Mouse (Mus musculus): ENCODE results near the gene Pacsin3.

Gene Pacsin3

DNA sequence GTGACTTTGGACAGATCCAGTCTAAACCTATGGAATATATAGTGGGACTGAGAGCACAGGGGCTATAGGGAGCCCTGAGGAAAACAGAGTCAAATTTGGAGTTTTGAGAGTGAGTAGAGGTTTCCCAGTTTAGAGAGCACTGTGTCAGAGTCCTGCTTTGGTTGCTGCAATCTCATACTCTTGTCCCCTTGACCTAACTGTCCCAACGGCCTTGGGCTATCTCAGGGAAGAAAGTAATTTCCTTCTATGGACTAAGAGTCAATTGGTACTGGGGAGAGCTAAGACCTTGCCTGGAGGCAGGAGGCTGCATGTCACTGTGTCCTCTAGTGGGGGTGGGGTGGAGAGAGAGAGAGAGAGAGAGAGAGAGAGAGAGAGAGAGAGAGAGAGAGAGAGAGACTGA, 3.1 kb downstream of the Pacsin3 start:
- no peak for DNase-seq (ENCODE audit: low read depth, low spot score)

DNA sequence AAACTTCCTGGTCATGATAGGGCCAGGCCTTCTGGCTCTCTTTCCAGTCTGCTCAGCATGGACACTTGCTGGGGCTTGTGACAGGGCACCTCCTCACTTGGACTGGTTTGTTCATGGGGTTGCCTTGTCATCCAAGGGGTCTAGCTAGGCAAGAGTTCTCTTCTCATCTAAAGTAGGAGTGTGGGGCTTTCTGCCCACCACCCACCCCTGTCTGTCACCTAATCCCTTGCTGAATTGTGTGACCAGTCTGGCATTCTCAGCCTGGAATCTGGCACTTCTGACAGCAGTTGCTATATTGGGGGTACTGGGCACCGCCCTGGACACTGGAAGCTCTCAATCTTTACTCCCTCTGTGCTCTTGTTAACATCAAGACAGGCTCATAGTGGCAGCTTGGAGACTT, 3.7 kb downstream of the Pacsin3 start:
- DNase-seq (ENCODE audit: low read depth, low spot score), result no peak

DNA sequence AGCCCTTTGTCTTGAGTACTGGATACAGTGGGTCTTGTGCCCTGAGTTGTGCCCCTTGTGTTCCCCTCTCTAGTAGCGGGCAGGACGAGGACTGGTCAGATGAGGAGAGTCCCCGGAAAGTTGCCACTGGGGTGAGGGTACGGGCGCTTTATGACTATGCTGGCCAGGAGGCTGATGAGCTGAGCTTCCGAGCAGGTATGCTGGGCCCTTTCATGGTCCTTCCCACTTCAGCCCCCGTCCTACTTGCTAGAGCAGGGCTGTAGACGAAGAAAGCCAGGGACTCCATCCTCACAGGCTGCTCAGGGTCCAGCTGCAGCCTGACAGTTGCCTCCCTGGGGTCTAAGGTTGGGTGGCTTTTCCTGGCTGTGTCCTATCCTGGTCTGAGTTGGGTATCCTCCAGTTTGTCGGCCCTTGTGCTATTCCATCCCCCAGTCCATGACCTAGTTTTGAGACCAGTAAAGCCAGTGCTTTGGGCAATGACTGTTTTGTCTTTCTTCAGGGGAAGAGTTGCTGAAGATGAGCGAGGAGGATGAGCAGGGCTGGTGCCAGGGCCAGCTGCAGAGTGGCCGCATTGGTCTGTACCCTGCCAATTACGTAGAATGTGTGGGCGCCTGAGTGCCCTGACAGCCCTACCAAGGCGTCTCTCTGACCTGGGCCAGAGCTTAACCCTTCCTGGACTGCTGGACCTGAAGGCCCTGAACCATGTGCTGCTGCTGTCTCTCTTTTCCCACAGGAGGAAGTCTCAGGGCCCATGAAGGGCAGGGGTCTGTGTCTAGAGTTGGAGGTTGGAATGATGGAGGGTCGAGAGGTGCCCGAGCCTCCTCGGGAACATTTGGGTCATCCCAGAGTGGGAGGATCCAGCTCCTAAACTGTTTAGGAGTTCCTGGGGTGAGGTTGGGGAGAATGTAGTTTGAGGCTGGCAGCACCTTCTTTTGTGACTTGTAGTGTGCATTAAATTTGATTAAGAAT, 8.2 kb downstream of the Pacsin3 start:
- DNase-seq (ENCODE audit: low read depth, low spot score), result no peak

GRCm38 (mm10) chr2:91264711-91265681, 9.2 kb downstream of the Pacsin3 start, which contains the start of gene Arfgap2:
Arfgap2 (plus strand) TSS chr2:91264974.
- peak; percentile 98 for DNase-seq (ENCODE audit: low read depth, low spot score)

DNA sequence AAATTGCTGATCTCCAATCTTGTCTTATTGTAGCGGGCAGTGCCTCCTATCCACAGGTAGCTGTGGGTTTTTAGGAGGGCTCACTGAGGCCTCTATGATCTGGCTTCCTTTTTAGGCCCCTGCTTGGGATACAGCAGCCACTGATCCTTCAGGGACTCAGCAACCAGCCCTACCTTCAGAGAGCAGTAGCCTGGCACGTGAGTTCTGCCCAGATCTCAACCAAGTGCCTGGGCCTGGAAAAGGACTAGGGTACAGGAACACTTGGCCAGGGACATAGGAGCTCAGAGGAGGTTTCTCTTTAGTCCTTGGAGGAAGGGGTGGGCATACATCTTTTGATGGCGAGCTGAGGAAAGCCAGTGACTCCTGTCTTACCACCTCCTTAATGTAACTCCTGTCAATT, 12.3 kb downstream of the Pacsin3 start:
- no peak for DNase-seq (ENCODE audit: low read depth, low spot score)

GRCm38 (mm10) chr2:91268706-91269105, 13.0 kb downstream of the Pacsin3 start:
- DNase-seq (ENCODE audit: low read depth, low spot score), result no peak

DNA sequence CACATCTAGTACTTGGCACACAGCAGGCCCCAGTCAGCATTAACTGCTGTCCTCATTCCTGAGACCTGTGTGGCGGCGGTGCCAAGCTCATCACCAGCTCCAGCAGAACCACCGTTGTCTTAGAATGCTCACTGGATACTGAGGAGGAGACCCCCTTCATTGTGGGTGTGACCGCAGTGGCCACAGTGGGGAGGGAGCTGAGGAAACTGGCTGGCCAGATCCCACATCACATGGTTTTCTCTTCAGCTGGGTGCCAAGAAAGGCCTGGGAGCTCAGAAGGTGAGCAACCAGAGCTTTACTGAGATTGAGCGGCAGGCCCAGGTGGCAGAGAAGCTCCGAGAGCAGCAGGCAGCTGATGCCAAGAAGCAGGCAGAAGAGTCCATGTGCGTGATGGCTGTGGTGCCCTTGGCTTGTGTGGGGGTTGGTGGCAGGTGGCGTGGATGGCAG, 14.0 kb downstream of the Pacsin3 start:
- no peak for DNase-seq (ENCODE audit: low read depth, low spot score)

DNA sequence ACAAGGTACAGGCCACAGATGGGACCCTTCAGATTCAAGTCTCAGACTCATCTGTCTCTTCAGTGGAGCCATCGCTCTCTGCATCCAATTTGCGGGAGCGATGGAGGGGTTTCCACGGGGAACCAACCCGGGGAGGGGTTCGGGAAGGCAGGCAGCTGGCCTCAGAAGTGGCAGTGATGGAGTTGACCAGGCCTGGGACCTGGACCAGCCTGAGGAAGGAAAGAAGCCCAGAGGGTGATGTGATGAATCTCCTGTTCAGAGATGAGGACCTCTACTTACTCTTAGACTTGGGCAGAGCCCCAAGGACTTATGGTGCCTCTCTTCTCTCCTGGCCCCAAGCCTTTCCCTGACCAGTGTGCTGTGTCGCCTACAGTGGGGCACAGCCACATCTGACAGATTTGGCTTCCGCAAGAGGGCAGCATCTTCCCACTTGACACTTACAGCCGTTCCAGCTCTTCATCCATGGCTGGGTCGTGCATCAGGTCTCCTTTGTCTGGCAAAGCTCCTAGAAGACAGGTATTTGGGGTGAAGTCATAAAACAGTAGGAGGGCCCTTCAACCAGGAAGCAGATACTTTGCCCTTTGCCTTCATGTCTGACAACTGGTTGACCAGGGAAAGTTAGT, 23.1 kb downstream of the Pacsin3 start:
- DNase-seq (ENCODE audit: low read depth, low spot score), result peak; percentile 82

DNA sequence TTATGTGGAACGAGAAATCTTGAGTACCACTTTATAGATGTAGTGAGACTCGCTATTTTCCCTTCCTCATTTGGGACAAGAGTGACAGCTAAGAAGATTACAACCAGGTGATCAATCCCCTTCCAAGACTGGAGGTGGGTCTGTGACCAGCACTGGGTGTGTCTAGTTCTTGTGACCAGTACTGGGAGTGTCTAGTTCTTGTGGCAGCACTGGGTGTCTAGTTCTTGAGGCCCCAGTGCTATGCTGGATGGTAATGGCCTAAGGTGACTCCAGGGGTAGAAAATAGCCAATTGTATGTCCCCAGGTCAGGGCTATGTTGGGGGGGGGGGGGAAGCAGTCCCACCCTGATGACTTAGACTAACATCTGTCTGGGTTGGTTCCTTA, 23.6 kb downstream of the Pacsin3 start:
- no peak for DNase-seq (ENCODE audit: low read depth, low spot score)

DNA sequence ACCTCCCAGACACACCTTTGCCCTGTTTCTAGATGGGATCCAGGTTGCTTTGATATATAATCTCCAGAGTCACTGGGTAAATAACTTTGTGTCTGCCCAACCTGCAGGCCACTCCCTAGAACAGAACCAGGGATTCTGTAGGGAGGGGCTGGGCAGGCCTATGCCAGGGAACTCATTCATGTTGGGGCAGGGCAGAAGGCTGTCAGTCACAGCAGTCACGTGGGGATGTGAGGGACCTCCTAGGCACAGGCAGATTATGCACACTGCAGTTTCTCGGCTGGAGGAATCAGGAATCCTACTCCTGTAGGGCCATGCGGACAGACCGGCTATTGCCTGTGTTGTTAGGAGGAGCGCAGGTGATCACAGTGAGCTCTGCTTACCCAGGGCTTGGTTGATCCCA, 25.6 kb downstream of the Pacsin3 start:
- peak; percentile 81 for DNase-seq (ENCODE audit: low read depth, low spot score)

- DNase-seq (ENCODE audit: low read depth, low spot score), result no peak
These were observed 28.2 kb downstream of the Pacsin3 start for GRCm38 (mm10) chr2:91283972-91284371.

DNA sequence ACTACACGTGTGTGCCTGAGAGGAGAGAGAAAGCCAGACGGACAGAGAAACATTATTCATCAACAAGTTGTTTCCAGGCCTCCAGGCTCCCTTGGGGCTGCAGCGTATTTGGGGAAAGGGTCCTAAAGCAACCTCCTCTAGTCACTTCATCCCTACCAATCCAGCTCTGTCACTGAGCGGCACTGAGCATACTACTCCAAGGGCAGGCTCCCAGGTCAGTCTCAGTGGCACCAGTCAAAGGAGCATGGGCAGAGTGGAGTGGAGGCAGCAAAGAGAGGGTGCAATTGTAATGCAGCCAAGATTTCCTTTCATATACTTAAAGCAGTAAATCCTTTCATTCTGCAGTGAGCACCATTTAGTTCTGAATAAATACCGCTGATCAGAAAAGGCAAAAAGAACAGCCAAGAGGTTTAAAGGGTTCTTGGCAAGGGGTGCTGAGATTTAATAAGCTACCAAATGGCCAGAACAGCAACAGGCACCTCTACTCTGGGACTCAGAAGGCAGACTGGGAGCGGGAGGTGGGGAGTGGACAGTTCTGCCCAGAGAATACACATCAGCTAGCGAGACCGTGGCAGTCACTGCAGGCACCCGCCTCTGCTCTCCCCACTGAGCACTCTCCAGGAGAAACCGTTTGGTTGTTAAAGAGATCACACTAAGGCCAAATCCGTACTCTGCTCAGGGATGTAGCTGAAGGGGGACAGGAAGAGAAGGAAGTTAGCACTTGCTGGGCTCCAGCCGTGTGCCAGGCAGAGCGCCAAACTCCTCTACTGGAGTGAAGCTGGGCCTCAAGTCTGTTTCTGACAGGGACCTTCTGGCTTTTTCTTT, 28.8 kb downstream of the Pacsin3 start:
- no peak for DNase-seq (ENCODE audit: low read depth, low spot score)

- DNase-seq (ENCODE audit: low read depth, low spot score), result peak; percentile 77
These were observed 30.2 kb downstream of the Pacsin3 start for GRCm38 (mm10) chr2:91285885-91286505.

- DNase-seq (ENCODE audit: low read depth, low spot score), result no peak
These were observed 31.8 kb downstream of the Pacsin3 start for GRCm38 (mm10) chr2:91287563-91287962.

GRCm38 (mm10) chr2:91291197-91292007, 35.6 kb downstream of the Pacsin3 start:
- DNase-seq (ENCODE audit: low read depth, low spot score), result peak; percentile 26

- peak; percentile 64 for DNase-seq (ENCODE audit: low read depth, low spot score)
These were observed 38.5 kb downstream of the Pacsin3 start for GRCm38 (mm10) chr2:91294226-91294625.

DNA sequence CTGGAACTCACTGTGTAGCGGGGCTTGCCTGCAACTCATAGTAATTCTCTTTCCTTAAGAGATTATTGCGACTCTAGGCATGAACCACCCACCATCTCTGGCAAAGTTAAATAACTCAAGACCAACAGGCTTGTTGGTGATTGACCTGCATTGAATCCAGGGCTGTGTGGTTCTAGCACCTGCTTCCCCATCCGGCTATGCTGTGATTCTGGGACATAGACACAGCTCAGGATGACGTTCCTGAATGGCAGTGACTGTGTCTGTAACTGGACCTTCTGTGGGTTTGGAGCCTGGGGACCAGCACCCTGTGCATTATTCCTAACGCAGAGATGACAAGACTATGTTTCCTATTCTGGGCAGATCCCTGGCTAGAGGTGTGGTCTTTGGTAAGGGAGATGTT, 40.1 kb downstream of the Pacsin3 start:
- DNase-seq (ENCODE audit: low read depth, low spot score), result no peak

DNA sequence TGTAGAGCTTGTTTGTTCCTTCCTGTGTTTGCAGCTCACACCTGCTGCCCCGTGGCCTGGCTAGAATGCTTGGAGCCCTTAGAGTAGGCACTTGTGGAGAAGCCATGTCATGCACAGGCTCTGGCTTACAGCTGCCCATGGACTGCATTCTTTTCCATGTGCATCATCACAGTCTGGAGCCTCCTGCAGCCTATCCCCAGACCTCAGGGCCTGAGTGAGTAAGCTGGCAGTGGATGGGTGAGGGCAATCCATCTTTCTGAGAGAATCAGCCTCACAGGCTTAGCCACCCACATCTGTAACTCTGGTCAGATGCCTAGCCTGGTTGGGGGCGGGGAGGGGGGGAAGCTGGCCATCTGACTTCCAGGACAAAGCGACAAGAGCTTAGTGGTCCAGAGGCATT, 43.4 kb downstream of the Pacsin3 start:
- DNase-seq (ENCODE audit: low read depth, low spot score), result no peak

GRCm38 (mm10) chr2:91300784-91301183, 45.0 kb downstream of the Pacsin3 start:
- no peak for DNase-seq (ENCODE audit: low read depth, low spot score)
